Mouse (Mus musculus): ENCODE measurements at regions not wholly inside any gene's neighbourhood (a gene's known extent, or its start where the extent isn't known, plus 50 kb on each side); places are given as distances from the start of the nearest gene placed in this dataset.
"Not testable (repeated sequence)": the region's sequence is repeated elsewhere in the genome, so short reads cannot be mapped to it uniquely, and the experiment has no call there.

DNA sequence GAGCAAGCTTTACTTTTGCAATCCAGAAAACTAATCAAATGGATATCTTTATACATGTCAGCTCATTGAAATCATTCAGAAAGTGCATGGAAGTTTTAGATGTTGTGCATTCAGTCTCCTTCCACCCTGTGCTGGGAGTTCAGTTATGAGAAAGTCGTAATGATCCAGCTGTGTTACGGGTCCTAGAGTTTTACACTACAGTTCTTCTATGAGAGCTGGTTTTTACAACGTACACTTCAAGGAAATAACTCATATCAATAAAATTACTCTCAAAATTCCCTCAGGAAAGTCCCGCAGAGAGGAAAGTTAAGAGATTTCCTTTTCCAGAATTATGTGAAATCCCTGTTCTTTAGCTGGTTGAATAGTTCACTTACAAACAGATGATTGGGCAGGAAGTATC, 418.1 kb upstream of the Slc10a2 start:
- DNase-seq = no peak

DNA sequence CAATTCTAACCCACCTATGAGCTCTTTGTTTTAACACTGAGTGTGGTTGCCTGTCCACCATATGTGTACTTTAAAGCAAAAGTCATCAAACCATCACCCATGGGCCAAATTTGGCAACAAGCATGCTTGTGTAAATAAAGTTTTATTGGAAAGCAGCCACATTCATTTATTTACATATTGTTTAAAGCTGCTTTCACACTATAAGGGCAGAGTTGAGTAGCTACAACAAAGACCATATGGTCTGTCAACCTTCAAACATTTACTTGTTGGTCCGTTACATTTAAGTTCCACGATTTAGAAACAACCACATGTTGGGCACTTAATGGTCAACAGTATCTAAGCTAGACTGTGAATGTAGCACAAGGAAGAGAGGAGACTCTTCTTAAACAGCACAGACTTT, 390.7 kb upstream of the Slc10a2 start:
- no peak for DNase-seq

DNA sequence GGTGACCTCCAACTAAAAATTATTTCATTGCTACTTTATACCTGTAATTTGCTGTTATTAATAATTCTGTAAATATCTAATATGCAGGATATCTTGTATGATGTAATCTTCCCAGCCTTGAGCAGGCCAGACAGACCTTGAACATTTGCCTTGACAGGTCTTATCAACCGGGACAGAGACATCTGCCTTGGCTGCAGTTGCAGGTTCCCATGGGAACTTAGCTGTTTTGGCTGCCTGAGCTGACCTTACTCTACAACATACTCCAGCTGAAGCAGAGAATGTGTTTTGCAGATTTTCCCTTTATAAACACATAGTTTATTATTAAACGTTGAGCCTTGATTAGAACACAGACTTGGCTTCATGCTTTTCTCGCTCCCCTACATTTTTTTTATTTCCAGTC, 385.3 kb upstream of the Slc10a2 start:
- no peak for DNase-seq

DNA sequence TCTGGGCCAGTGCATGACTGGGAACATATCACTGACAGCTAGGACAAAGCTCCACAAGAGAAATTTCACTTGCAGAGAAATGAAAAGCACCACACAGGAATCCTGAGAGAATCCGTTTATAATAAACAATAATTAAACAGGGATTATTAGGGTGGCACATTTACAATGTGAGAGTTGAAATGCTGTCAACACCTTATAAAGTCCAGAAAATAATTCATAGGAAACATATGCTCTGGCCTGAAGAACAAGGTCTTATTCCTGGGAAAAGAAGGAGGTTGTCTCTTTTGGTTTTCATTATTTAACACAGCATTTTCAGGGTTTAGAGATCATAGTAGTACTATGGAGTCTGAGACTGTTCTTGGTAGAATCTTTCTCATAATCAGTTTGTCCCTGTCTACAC, 377.8 kb upstream of the Slc10a2 start:
- DNase-seq = no peak

DNA sequence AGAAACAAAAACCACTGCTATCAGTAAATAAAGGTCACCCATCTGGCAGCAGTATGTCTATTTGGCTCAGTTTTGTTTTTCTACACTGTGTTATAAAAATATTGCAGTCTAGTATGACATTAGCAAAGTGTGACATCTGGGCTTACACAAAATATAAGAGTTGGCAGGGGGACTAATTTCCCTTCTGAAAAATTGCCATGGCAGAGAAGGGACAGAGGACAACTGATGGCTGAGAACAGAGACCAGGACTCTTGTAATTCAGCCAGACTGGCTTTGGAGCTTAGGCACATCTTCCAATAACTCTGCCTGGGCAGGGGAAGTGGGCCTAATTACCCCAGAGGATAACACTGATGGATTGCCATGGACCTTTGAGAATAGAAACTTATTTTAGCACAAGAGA, 367.8 kb upstream of the Slc10a2 start:
- no peak for DNase-seq

DNA sequence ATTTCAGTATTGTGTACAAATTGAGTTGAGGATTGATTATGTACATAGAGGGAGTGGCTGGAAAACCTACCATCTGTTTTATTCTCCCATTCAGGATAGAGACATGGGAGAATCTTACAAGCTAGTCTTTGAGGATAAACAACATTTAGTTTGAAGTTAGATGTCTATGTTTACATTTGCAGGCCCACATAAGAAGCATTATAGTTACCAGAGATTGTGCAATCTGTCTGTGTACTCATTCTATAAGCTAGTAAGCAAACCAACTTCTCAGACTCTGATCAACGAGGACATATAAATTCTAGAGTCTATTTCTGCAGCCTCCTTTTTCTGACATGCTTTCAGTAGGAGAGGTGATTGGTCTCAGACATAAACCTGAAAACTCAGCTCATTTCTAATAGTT, 367.4 kb upstream of the Slc10a2 start:
- no peak for DNase-seq

DNA sequence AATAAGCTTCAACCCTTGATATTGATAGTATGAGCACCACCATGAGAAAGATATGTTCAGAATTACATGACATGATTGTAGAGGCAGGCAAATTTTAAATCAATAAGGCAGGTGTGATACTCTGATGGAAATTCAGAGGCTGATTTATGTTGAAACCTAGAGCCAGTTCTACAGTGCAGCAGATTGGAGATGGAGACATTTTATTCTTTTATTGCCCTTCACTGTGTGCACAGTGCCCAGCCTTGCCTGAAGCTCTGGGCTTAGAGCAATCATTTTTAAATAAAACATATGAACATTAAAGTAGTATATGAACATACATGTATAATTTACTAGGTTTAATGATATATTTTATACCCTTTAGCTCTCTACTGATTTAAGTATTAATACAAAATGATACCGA, 352.5 kb upstream of the Slc10a2 start:
- DNase-seq = no peak

DNA sequence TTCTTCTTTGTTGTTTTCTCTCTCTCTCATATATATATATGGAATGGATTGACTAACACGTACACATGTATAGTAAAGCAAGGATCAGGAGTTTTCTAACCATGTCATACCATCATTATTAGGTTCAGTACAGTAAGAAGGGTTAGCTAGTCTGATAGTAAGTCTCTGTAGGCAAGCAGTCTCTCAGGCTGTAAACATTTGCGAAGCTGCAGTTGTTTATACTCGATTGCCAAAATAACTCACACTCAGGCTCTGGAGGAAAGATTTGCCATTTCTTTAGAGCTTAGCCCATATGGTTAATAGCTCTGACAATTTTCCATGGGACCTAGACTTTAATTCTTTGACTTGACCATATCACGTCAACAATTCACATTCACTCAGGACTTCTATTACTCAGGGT, 348.3 kb upstream of the Slc10a2 start:
- no peak for DNase-seq

DNA sequence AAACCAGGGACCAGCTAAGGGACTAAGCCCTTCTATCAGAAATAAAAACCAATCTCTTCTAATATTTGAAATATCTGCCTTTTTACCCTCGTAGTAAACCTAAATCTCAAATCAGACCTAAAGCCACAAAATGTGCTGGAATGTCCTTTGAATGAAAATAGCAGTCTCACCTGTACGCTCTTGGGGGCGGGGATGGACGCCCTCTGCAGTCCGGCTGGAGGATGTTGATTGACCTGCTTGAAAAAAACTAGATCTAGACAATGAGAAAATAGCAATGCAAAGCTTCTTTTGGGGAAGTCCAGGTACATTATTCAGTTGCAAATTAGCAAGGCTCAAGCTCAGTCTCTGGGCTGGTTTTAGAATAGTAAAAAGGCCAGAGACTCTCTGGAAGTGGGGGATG, 337.1 kb upstream of the Slc10a2 start:
- not testable (repeated sequence) for DNase-seq

DNA sequence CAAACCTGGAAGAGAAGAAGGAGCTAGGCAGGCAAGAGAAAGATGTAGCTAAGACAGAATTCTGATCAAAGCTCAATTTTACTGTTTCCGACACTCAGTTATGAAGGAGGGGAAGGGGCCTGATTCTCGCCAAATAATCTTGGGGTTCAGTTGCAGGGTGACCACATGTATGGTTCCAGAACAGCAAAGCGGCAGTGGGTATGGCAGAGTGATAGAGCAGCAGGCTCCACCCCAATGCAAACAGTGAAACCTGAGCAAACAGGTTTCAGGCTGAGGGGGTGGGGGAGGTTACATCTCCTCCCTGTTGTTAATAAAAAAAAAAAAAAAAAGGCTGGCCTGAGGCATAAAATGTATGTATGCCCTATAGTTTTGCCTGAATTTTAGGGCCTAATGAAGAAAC, 335.3 kb upstream of the Slc10a2 start:
- not testable (repeated sequence) for DNase-seq

DNA sequence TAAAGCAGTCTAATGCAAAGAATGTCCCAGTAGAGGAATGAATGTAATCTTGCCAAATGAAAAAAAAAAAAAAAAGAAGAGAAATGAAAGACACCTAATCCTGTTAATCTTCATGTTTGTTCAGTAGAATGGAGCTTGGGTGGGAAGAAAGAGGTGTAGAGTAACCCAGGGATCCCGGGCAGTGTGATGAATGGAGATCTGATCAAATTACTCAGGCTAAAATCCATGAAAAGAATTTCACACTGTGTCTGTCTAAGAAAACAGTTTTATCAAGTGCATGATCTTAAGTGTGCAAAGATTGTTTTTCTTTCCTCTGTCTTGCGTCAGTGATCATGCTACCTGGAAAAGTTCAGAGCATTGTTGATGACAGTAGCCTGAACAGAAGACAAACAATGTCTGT, 333.9 kb upstream of the Slc10a2 start:
- DNase-seq = no peak

DNA sequence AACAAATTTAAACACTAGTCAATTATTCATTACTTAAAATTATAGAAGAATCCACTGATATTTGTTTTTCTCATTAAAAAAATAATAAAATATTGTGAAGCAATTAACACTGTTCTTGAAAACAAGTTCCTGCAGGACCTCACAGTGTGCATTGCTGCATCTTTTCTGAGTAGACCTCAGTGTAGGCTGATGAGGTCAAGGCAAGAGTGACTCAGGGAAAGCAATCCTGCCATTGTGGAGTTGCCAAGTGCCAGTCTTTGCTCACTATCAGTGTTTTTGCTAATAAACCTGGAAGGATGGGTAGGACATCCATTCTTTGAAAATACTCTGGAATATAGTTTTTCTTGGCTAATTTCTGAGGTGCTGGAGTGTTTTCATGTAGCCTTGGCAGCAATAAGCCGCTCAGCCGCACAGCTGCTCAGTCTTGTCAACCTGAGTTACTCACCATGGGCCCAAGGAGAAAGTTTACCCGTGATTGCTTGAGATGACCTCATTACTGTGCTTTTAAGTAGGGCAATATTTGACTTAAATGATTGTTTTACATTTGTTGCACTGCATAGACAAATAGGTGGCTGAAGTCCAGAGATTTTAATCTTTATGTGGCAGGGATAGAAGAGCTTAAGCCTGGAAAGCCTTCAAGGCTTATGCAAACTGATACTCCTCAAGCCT, 323.3 kb upstream of the Slc10a2 start:
- no peak for DNase-seq

DNA sequence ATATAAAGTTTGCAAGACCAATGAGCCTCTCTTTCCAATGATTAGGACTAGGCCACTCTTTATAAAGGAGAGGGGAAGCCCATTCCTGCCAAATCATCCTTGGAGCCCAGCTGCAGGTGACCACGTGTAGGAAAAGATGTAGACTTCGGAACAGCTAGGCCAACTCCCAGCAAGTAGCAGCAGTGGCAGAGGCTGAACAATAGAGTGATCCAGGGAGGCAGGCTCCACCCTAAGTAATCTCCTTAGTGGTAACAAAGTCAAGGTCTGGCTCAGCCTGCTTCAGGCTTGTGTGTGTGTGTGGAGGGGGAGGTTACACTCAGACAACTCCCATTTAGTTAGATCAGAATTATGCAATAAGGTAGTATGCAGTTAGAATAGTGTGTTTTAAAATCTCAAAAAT, 311.7 kb upstream of the Slc10a2 start:
- DNase-seq = not testable (repeated sequence)

DNA sequence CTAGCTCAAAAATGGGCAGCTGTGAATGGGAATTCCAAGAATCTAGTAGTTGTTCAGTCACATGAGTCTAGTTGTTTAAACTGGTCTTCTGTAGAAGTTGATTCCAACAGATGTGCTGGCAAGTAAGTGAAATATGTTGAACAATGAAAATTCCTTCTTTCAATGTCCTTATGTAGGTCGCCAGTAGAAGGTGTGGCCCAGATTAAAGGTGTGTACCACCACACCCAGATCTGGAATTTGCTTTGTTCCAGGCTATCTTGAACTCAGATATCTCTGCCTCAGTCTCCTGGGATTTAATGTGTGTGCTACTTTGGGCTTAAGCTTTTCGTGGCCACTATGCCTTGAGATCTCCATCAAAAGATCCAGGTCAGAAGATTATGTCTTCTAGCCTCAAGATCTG, 279.7 kb upstream of the Slc10a2 start:
- DNase-seq = no peak

DNA sequence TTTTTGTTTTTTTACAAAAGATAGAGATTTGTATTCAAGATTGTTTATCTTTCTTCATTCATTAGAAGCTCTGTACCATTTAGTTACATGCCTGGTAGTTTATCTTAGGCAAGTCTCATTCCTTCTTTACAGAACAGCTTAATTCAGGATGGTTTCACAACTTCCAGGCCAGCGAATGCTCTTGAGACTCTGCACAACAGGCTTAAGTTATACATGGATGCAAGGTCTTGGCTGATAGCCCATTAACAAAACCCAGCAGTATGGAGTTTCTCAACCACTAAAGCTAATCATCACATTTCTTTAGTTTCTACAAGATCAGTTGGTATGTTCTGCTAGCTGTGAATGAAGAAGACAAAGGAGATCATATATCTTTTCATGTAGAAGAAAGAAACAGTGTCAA, 272.9 kb upstream of the Slc10a2 start:
- no peak for DNase-seq

DNA sequence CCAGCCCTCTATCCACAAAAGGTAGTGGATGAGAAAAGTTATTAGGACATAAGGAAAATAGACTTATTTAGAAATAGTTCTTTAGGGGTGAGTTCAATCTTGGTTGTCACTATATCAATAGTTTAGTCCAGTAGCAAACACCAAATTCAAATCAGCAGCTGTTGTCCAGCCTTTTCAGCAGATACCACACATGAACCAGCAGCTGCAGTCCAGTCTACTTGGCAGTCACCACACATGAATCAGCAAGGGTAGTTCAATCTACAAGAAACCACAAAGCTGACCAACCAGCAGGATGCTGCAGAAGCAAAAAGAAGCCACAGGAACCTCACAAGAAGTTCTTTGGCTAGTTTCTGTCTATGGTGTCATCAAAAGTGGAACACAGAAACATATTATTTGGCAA, 234.8 kb upstream of the Slc10a2 start:
- DNase-seq = no peak

DNA sequence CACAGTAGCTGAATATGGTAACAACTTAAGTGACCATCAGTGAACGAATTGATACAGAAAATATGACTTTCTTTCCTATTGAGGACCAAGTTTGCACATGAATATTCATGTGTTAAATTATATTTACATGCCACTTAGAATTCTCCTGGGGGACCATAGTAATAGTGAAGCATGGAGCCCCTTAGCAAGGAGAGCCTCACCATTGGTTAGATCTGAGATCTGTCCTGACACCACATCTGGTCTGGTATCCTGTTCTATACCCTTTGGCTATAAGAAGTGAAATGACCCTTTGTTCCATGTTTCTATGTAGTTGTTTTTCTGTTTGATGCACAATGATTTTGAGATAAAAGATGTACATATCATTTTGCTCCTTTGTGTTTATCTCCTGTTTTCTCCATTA, 209.4 kb upstream of the Slc10a2 start:
- no peak for DNase-seq

DNA sequence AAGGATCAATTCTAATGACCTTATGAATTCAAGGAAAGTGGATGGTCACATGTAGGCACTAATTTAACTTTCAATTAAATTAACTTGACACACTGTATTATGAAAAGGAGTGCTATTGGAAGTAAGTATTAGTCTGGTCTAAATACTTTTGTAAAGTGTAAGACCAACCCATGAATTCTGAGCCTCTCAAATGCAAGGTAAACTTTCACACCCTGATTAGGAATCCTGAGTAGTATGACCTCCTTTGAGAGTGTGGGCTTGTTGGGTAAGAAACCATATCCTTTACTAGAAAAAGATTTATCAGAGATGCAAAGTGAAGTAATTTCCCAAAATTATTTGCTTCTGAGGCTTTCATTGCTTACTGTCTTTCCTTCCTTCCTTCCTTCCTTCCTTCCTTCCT, 194.8 kb upstream of the Slc10a2 start:
- no peak for DNase-seq

DNA sequence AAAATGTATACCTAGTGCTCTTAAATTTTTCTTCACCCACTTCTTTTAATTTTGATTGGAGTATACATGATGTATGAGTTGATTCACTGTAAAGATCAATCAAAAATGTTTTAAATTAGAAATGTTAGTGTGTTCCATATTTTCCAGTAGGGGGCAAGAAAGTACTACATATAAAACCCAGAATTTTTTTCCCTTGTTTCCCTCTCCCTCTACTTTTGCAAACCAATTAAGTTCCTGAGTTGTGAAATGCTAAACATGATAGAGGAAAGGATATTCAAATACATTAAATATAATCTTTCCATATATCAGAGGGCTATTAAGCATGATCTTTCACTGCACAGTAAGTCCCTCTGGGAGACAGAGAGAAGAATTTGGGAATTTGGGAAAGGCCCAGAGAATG, 192.0 kb upstream of the Slc10a2 start:
- DNase-seq = no peak

DNA sequence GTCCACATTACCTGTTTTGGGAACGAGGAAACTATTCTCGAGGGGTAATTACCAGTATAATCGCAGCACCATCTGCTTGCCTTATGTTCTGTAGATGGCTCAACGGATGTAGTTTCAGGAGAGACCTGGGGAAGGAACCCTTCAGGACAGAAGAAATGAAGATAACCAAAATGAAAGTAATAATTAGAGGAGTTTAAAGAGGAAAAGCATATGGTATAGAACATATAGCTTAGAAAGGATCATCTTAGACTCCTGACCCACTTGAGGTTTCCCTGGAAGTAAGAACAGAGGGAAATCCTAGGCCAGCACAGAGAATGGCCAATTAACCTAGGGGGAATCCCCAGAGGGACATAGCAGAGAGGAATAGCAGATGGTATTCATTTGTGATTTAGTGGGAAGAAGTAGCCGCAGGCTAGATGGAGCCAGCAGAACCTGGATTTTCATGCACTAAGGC, 180.6 kb upstream of the Slc10a2 start:
- no peak for DNase-seq

DNA sequence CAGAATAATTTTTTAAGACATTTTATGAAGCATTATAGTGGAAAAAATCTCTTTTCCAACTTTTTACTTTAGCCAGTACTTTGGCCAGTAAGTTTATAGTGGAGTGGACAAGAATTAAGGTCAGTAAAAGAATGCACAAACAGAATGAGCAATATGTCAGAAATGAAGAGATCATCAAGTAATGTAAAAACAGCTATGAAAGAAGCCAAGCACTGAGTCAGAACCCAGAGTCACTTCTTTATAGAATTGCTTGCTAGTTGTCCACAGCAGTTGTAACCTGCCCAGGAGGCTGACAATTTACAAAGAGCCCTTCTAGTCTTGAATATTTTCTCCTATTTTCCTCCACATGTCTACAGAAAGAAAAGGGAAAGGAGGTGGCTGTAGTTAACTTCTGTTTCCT, 178.6 kb upstream of the Slc10a2 start:
- DNase-seq = no peak

DNA sequence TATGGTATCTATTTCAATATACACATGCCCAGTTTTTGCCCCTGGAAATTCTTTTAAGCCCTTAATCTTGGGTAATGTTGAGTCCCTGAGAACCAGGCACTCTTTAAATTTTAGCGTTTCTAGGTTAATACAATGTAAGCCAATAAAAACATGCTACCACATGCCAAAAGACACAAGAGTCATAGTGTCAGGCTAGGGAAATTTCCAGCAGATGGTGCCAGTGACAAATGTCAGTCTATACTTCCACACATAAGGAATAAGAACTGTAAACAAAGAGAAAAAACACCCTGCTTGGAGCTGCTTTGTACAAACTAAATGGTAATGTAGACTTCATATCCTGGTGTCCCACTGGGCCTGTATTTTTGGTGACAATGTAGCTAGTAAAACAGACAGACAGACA, 157.2 kb upstream of the Slc10a2 start:
- DNase-seq = no peak

DNA sequence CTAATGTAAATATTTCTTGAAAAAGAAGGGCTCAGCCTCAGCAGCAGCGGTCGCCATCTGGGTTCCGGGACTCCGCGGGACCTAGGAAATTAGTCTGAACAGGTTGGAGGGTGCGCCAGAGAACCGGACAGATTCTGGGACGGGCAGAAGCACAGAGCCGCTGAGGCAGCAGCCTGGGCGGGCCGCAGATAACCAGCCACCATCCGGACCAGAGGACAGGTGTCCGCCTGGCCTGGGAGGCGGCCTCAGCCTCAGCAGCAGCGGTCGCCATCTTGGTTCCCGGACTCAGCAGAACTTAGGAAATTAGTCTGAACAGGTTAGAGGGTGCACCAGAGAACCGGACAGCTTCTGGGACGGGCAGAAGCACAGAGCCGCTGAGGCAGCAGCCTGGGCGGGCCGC, 136.7 kb upstream of the Slc10a2 start:
- peak; percentile 7 for DNase-seq

Measured in right cerebral cortex, adult 18-20 months (tissue).